Mouse (Mus musculus) CD4-positive, CD25-positive, alpha-beta regulatory T cell (primary cell): ENCODE results near the gene Olfr1383. TPM values are rescaled to one million over a fixed set of nuclear protein-coding genes. Genes with fewer than 3 reads are reported as not detected.

Experiments
- polyA plus RNA-seq: library from polyadenylated mRNA; unstranded; fragments of 100-300 nt; shearing (Covaris generic); gene quantifications from one replicate; pipeline ENCODE4 v1.2.1, GENCODE M21; 2017

Gene Olfr1383
- polyA plus RNA-seq = not detected

GRCm38 (mm10) chr11:49519348-49519747 lies at the start of gene Olfr1383:
Gene Olfr1383 (plus strand): TSS chr11:49519648.

GRCm38 (mm10) chr11:49488770-49489169 lies 30.7 kb upstream of the Olfr1383 start, which contains the start of gene Olfr1385:
Gene Olfr1385 (plus strand): TSS chr11:49489070.

DNA sequence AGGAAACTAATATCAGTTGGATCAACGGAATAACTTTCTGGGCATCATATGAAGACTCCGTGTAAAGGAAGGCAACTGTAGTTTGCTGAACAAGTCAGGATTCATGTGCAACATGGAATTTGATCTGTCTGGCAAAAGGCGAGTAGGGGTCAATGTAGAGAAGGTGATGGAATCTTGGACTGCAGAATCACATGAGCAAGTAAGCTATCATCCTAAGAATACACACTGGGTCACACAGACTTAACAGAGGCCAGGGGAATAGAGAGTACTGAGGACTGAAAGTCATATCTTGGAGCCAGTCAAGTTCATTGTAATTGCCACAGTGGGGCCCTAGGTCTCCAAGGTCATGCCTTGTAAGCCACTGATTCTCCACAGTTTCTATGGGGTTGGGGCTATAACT lies 8.5 kb downstream of the Olfr1383 start, which contains the start of gene Olfr1382:
Olfr1382 (plus strand) TSS at position 301 of the 400 bp plus-strand sequence.

DNA sequence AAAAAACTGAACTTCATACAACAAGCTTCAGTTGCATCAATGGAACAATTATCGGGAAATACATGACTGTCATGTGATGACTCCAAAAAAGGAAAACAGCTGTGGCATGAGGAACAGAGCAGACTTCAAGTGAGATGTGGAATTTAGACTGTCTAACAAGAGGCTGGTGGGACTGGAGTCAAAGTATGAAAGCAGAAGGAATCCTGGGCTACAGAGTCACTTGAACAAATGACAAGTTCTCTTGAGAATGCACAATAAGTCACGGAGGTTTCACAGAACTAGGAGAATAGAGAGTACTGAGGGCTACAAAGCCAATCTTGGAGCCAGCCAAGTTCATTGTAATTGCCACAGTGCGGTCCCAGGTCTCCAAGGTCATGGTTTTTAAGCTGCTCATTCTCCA lies 23.7 kb downstream of the Olfr1383 start, which contains the start of gene Olfr1381:
Olfr1381 (plus strand) TSS at position 301 of the 400 bp plus-strand sequence.

DNA sequence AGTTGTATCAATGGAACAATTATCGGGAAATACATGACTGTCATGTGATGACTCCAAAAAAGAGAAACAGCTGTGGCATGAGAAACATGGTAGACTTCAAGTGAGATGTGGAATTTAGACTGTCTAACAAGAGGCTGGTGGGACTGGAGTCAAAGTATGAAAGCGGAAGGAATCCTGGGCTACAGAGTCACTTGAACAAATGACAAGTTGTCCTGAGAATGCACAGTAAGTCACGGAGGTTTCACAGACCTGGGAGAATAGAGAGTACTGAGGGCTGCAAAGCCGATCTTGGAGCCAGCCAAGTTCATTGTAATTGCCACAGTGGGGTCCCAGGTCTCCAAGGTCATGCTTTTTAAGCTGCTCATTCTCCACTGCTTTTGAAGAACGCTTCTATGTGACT lies 37.1 kb downstream of the Olfr1383 start, which contains the start of gene Olfr1380:
Olfr1380 (plus strand) TSS at position 301 of the 400 bp plus-strand sequence.

Other genes starting within 250 kb of the Olfr1383 start
- 0.08 TPM for gene Olfr1393, start 241.3 kb upstream of the Olfr1383 start, polyA plus RNA-seq
- not detected for gene Olfr1392, start 234.4 kb upstream of the Olfr1383 start, polyA plus RNA-seq
- gene Olfr10, start 214.9 kb upstream of the Olfr1383 start, polyA plus RNA-seq = not detected
- not detected for gene Olfr1391, start 196.9 kb upstream of the Olfr1383 start, polyA plus RNA-seq
- gene Olfr1390, start 184.5 kb upstream of the Olfr1383 start, polyA plus RNA-seq = not detected
- not detected for gene Olfr1389, start 96.6 kb upstream of the Olfr1383 start, polyA plus RNA-seq
- gene Olfr1388, start 83.0 kb upstream of the Olfr1383 start, polyA plus RNA-seq = 0.06 TPM
- gene Olfr1387, start 64.3 kb upstream of the Olfr1383 start, polyA plus RNA-seq = not detected
- not detected for gene Olfr1386, start 54.6 kb upstream of the Olfr1383 start, polyA plus RNA-seq
- gene Olfr1385, start 30.6 kb upstream of the Olfr1383 start, polyA plus RNA-seq = 0.05 TPM
- gene Olfr1384, start 12.9 kb upstream of the Olfr1383 start, polyA plus RNA-seq = not detected
- gene Olfr1382, start 8.6 kb downstream of the Olfr1383 start, polyA plus RNA-seq = not detected
- not detected for gene Olfr1381, start 23.8 kb downstream of the Olfr1383 start, polyA plus RNA-seq
- not detected for gene Olfr1380, start 37.2 kb downstream of the Olfr1383 start, polyA plus RNA-seq
- 0.02 TPM for gene Flt4, start 89.6 kb downstream of the Olfr1383 start, polyA plus RNA-seq
- 0.77 TPM for gene Scgb3a1, start 144.0 kb downstream of the Olfr1383 start, polyA plus RNA-seq
- gene Cnot6, start 193.1 kb downstream of the Olfr1383 start, polyA plus RNA-seq = 90.1 TPM